Mouse (Mus musculus) forebrain, postnatal 0 days (tissue): ENCODE data around the gene Olfr1219. TPM values are rescaled to one million over a fixed set of nuclear protein-coding genes. Genes with fewer than 3 reads are reported as not detected.

Source experiments
- ATAC-seq: fragments of 200-750 bp; cut with Nextera tagmentation; 2 replicates; pipeline ENCODE4 v1.8.0; 2017; ENCODE audit warnings: mild to moderate bottlenecking, moderate library complexity
- DNase-seq: peaks from one replicate; pipeline ENCODE4 v3.0.0-alpha.2; 2015
- H3K27ac ChIP-seq: fragments of 300-500 bp; sonication (generic); 2 replicates; pipeline ENCODE4 v1.5.1; 2014; ENCODE audit warnings: low read depth, mild to moderate bottlenecking, antibody characterized with exemption, low read length, moderate library complexity, mixed read lengths
- H3K27me3 ChIP-seq: fragments of 300-500 bp; sonication (generic); 2 replicates; pipeline ENCODE4 v1.6.1; 2014; ENCODE audit warnings: mild to moderate bottlenecking, low read length, mixed read lengths; ENCODE audit not compliant: insufficient read depth
- H3K36me3 ChIP-seq: fragments of 300-500 bp; sonication (generic); 2 replicates; pipeline ENCODE4 v1.6.1; 2014; ENCODE audit warnings: mild to moderate bottlenecking, moderate library complexity; ENCODE audit not compliant: insufficient read depth
- H3K4me1 ChIP-seq: fragments of 300-500 bp; sonication (generic); 2 replicates; pipeline ENCODE4 v1.6.1; 2014; ENCODE audit warnings: antibody characterized with exemption; ENCODE audit not compliant: insufficient read depth
- H3K4me2 ChIP-seq: fragments of 300-500 bp; sonication (generic); 2 replicates; pipeline ENCODE4 v1.6.1; 2014; ENCODE audit warnings: low read depth, mild to moderate bottlenecking, moderate library complexity
- H3K4me3 ChIP-seq: fragments of 300-500 bp; sonication (generic); 2 replicates; pipeline ENCODE4 v1.5.1; 2014; ENCODE audit warnings: low read depth, low read length, mixed read lengths
- H3K9ac ChIP-seq: fragments of 300-500 bp; sonication (generic); 2 replicates; pipeline ENCODE4 v1.6.1; 2014; ENCODE audit warnings: mild to moderate bottlenecking
- H3K9me3 ChIP-seq: fragments of 300-500 bp; sonication (generic); 2 replicates; pipeline ENCODE4 v1.6.1; 2016; ENCODE audit warnings: low read length
- CTCF ChIP-seq: sonication (generic); IDR thresholded peaks from 2 replicates; pipeline ENCODE4 v1.5.1; 2016; ENCODE audit warnings: antibody characterized with exemption, control low read depth, low read depth
- WGBS: fragments of 180-500 bp; shearing (Covaris S2); extraction: QIAGEN DNeasy Blood & Tissue Kit; methylation state at CpG from one replicate; pipeline ENCODE4 v1.1.7; 2014; 5-methylcytosine and 5-hydroxymethylcytosine counted together
- polyA plus RNA-seq: library from polyadenylated mRNA; unstranded; fragments of >200 nt; fragmentation: Nextera tagmentation; extraction: Ambion mirVana; gene quantifications from 2 replicates; pipeline ENCODE4 v1.2.1, GENCODE M21; 2015
- total RNA-seq: library from RNA; depleted of rRNA; stranded (reverse); fragments of >200 nt; gene quantifications from 2 replicates; pipeline ENCODE4 v1.2.3, GENCODE M21; 2014; rRNA removed

The Olfr1219 gene
- not detected in 2 replicates for total RNA-seq
- not detected in 2 replicates for polyA plus RNA-seq

DNA sequence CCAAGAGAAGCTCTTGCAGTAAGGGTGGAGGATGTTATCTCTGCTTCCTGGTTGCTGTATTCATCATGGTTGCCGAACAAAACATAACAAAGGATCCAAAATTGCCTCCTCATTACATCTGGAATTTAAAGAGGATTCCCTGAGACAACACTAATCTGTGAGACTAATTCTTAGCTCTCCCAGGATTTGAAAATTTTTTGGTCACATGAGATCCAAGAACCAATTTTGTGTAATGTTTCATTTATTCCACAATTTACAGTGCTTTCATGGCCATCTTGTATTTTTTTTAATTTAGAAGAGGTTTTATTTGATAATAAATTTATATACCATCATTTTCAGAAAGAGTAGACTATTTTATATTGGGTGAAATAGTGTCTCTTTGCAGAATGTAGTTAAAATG, at the start of gene Olfr1219:
Olfr1219 (minus strand) TSS at position 101 of the 400 bp plus-strand sequence.
- WGBS: 57% methylated on average over 1 of the region's 1 CpGs
- no peak within 1 kb of the TSS for H3K4me3 ChIP-seq

DNA sequence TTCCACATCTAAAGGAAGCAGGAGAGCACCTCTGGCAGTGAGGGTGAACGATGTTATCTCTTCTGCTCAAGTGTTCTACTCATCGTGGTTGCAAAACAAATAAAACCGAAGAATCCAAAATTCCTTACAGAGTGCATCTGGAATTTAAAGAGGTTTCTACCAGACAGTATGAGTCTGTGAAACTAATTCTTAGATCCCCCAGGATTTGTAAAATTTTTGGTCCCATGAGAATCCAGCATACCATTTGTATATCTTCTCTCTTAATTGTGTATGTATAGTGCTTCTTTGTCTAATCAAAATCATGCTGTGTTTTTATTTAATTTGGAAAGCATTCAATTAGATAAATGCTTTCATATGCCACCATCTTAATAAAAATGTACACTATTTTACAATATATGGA, 49.6 kb upstream of the Olfr1219 start, which contains the start of gene Olfr1222:
Olfr1222 (minus strand) TSS at position 101 of the 400 bp plus-strand sequence.
- no peak for DNase-seq
- Histone ChIP-seq H3K9ac (no peak within 1 kb of the TSS), H3K4me1 (no peaks in the 10 kb centered on the region), H3K9me3 (no peaks in the 10 kb centered on the region), H3K27ac (no peak within 1 kb of the TSS), H3K27me3 (no peaks in the 10 kb centered on the region), H3K36me3 (no peaks in the 10 kb centered on the region), H3K4me3 (no peak within 1 kb of the TSS), H3K4me2 (no peak within 1 kb of the TSS)
- TF ChIP-seq CTCF: no peak
- 82% methylated on average over 3 of the region's 3 CpGs for WGBS
- ATAC-seq: no peak

More for the DNA sequence above, at the start of gene Olfr1219:
- DNase-seq: no peak
- no peak within 1 kb of the TSS for H3K4me2 ChIP-seq
- no peak for ATAC-seq
- no peak for TF ChIP-seq CTCF
- no peak within 1 kb of the TSS for H3K9ac ChIP-seq
- H3K27ac ChIP-seq: no peak within 1 kb of the TSS
- H3K27me3 ChIP-seq: no peaks in the 10 kb centered on the region
- H3K4me1 ChIP-seq: no peaks in the 10 kb centered on the region
- H3K9me3 ChIP-seq: no peaks in the 10 kb centered on the region
- no peaks in the 10 kb centered on the region for H3K36me3 ChIP-seq

DNA sequence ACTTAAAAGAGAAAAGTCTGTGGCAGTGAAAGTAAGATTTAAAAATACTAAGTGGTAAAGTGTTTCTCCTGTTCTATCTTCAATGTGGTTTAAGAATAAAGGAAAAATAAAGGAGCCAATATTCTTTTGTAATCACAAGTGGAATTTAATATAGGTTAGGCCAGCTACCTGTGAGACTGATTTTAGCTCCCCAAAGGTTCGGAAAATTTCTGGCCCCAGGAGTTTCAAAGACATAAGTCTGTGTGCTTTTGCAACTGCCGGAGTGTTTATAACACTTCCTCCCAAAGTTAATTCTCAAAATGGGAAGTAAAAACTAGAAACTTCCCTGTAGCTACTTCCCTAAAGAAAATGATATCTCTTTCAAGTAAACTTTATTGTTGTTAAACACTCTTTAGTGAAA, 33.9 kb upstream of the Olfr1219 start, which contains the start of gene Olfr1221:
Olfr1221 (minus strand) TSS at position 101 of the 400 bp plus-strand sequence.
- no peak within 1 kb of the TSS for H3K9ac ChIP-seq
- ATAC-seq (no peak), DNase-seq (no peak)
- H3K4me3 ChIP-seq: no peak within 1 kb of the TSS
- no peaks in the 10 kb centered on the region for H3K36me3 ChIP-seq
- no peak within 1 kb of the TSS for H3K27ac ChIP-seq
- no peaks in the 10 kb centered on the region for H3K9me3 ChIP-seq
- H3K4me1 ChIP-seq: no peaks in the 10 kb centered on the region
- 94% methylated on average over 2 of the region's 2 CpGs for WGBS
- no peak for TF ChIP-seq CTCF
- no peak within 1 kb of the TSS for H3K4me2 ChIP-seq
- no peaks in the 10 kb centered on the region for H3K27me3 ChIP-seq

DNA sequence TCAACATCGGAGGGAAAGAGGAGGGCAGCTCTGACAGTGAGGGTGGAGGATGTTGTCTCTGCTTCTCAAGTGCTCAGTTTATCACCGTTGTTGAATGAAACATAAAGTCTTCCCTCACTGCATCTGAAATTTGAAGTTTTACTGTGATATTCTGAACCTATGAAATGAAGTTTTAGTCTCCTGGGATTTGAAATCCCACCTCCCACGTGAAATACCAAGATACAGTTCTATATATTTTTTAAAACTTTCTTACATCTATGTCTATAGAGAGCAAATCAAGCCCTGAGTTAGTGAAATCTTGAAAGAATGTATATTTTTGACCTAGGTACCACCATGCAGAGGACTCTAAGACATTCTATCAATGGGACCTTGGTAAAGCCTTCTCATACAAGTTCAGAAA, 23.4 kb upstream of the Olfr1219 start, which contains the start of gene Olfr1220:
Olfr1220 (minus strand) TSS at position 101 of the 400 bp plus-strand sequence.
- no peak for TF ChIP-seq CTCF
- no peaks in the 10 kb centered on the region for H3K27me3 ChIP-seq

DNA sequence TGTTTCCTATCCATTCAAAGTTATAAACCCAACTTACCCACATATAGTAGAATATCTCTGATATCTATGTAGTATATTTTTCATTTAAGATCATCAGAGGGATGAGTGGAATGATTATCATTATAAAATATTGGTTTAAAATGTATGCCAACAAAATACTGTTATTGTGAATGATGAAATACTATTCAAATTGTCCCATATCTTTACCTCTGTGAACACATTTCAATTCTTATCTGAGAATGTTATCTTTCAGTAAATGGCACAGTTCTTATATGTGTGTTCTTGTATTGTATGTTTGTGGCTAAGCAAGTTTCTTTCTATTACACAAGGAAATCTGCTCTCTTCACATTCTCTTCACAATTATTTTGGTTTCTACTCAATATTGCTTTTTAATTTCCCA, 22.3 kb upstream of the Olfr1219 start:
- H3K9ac ChIP-seq: no peak overlapping the region

More for the DNA sequence above, 23.4 kb upstream of the Olfr1219 start, which contains the start of gene Olfr1220:
- Histone ChIP-seq H3K4me1 (no peaks in the 10 kb centered on the region), H3K36me3 (no peaks in the 10 kb centered on the region), H3K27ac (no peak within 1 kb of the TSS), H3K4me2 (no peak within 1 kb of the TSS), H3K4me3 (no peak within 1 kb of the TSS), H3K9me3 (no peaks in the 10 kb centered on the region), H3K9ac (no peak within 1 kb of the TSS)
- DNase-seq (no peak), ATAC-seq (no peak)
- WGBS: 74% methylated on average over 3 of the region's 3 CpGs

DNA sequence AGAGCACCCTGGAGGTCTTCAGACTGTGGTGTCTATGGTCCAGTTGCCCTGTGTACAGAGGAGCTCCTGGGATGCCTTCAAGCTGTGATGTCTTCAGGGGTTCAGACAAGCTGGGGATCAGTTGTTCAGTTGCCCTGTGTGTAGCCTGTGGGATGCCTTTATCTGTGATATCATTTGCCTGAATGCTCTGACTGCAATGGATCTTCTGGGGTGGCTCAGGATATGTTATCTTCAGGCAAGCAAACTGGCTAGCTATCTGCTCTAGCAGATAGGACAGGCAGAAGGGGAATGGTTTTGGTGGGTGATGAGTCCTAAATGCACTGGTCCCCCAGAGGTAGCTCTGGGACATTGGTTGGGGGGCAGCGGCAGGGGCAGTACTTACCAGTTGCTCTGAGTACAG, 10.5 kb upstream of the Olfr1219 start:
- ATAC-seq (no peak), DNase-seq (no peak)
- no peak overlapping the region for H3K4me3 ChIP-seq
- H3K27ac ChIP-seq: no peak overlapping the region
- 100% methylated on average over 1 of the region's 1 CpGs for WGBS
- TF ChIP-seq CTCF: no peak
- H3K4me1 ChIP-seq: no peaks in the 10 kb centered on the region
- no peaks in the 10 kb centered on the region for H3K36me3 ChIP-seq
- no peak overlapping the region for H3K4me2 ChIP-seq
- no peak overlapping the region for H3K9ac ChIP-seq
- H3K27me3 ChIP-seq: no peaks in the 10 kb centered on the region
- no peaks in the 10 kb centered on the region for H3K9me3 ChIP-seq

More for the DNA sequence above, 22.3 kb upstream of the Olfr1219 start:
- no peaks in the 10 kb centered on the region for H3K36me3 ChIP-seq
- H3K9me3 ChIP-seq: no peaks in the 10 kb centered on the region
- ATAC-seq (no peak), DNase-seq (no peak)
- TF ChIP-seq CTCF: no peak
- H3K27ac ChIP-seq: no peak overlapping the region
- H3K4me3 ChIP-seq: no peak overlapping the region
- no peaks in the 10 kb centered on the region for H3K27me3 ChIP-seq
- no peak overlapping the region for H3K4me2 ChIP-seq
- H3K4me1 ChIP-seq: no peaks in the 10 kb centered on the region

DNA sequence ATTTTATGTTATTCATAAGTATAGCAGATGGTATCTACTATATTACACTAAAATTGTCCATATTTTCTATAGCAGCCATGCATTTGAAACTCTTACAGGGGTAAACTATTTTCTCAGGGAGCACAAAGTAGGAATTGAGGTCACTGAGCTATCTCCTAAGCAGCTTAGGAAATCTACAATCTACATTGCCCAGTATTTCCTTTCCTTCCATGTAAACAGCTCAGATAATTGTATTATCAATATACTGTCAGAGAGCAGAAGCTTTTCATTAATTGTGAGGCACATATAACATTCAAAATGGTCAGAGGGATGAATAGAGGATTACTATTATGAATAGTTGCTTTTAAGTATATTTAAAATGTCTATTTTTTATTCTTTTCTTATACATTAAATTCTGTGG, 1.8 kb downstream of the Olfr1219 start:
- H3K4me2 ChIP-seq: no peak overlapping the region
- H3K9me3 ChIP-seq: no peaks in the 10 kb centered on the region
- DNase-seq (no peak), ATAC-seq (no peak)
- H3K4me1 ChIP-seq: no peaks in the 10 kb centered on the region
- H3K27me3 ChIP-seq: no peaks in the 10 kb centered on the region
- no peak overlapping the region for H3K9ac ChIP-seq
- H3K36me3 ChIP-seq: no peaks in the 10 kb centered on the region
- no peak overlapping the region for H3K4me3 ChIP-seq
- no peak overlapping the region for H3K27ac ChIP-seq
- TF ChIP-seq CTCF: no peak

DNA sequence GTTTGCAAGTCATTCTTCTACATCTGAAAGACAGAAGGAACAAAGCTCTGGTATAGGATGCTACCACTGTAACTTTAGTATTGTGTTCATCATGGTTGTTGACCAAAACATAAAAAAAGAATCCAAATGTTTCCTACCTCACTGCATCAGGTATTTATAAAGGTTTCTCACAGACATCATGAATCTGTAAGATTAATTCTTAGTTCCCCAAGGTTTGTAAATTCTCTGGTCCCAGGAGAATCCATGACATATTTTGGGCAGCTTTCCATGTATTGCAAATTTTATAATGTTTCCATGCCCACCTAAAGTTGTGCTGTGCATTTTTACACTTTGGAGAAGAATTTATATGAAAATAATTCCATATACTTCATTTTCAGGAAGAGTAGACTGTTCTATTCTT, 22.2 kb downstream of the Olfr1219 start, which contains the start of gene Olfr1218:
Olfr1218 (minus strand) TSS at position 101 of the 400 bp plus-strand sequence.
- H3K4me2 ChIP-seq: no peak within 1 kb of the TSS
- H3K27ac ChIP-seq: no peak within 1 kb of the TSS
- no peak within 1 kb of the TSS for H3K4me3 ChIP-seq
- no peak within 1 kb of the TSS for H3K9ac ChIP-seq
- no peaks in the 10 kb centered on the region for H3K4me1 ChIP-seq
- ATAC-seq: no peak
- TF ChIP-seq CTCF: no peak
- DNase-seq: no peak
- H3K27me3 ChIP-seq: no peaks in the 10 kb centered on the region
- H3K9me3 ChIP-seq: no peaks in the 10 kb centered on the region
- H3K36me3 ChIP-seq: no peaks in the 10 kb centered on the region
